Mouse (Mus musculus): ENCODE results near the gene Diaph3.

GRCm38 (mm10) chr14:86748876-86749275, 392.2 kb downstream of the Diaph3 start:
- TF ChIP-seq POLR2A (IDR thresholded peaks at IDR 0.05; ENCODE audit: extremely low read depth, insufficient read depth, low read length) (no peak), CTCF (IDR thresholded peaks at IDR 0.05; ENCODE audit: low read depth, low read length) (no peak)

Measured in liver, adult 2 months (tissue).